Mouse (Mus musculus) stomach, embryonic 14.5 days (tissue): ENCODE measurements around the gene Mms19. TPM values are rescaled to one million over a fixed set of nuclear protein-coding genes. Genes with fewer than 3 reads are reported as not detected.
A peak's percentile ranks its signal among the peaks of the same experiment; 100 is the strongest.

Experiments
- ATAC-seq: fragments of 200-750 bp; cut with Nextera tagmentation; 2 replicates; pipeline ENCODE4 v1.8.0; 2017; ENCODE audit warnings: low read depth, moderate TSS enrichment; ENCODE audit not compliant: insufficient number of reproducible peaks, insufficient read depth, low FRiP score
- H3K27ac ChIP-seq: fragments of 300-500 bp; sonication (generic); 2 replicates; pipeline ENCODE4 v1.5.1; 2014; ENCODE audit warnings: mild to moderate bottlenecking, low read length, moderate library complexity, mixed read lengths
- H3K27me3 ChIP-seq: fragments of 300-500 bp; sonication (generic); 2 replicates; pipeline ENCODE4 v1.6.1; 2014; ENCODE audit warnings: low read length, control low read depth, mixed read lengths; ENCODE audit not compliant: control insufficient read depth, insufficient read depth
- H3K36me3 ChIP-seq: fragments of 300-500 bp; sonication (generic); 2 replicates; pipeline ENCODE4 v1.6.1; 2014; ENCODE audit warnings: mild to moderate bottlenecking, control low read depth, low read length, moderate library complexity, mixed read lengths; ENCODE audit not compliant: control insufficient read depth, insufficient read depth
- H3K4me1 ChIP-seq: fragments of 300-500 bp; sonication (generic); 2 replicates; pipeline ENCODE4 v1.6.1; 2014; ENCODE audit warnings: low read length, control low read depth, mixed read lengths; ENCODE audit not compliant: control insufficient read depth, insufficient read depth
- H3K4me2 ChIP-seq: fragments of 300-500 bp; sonication (generic); replicated peaks from 2 replicates; pipeline ENCODE4 v1.6.1; 2014; ENCODE audit warnings: low read depth, low read length, control low read depth
- H3K4me3 ChIP-seq: fragments of 300-500 bp; sonication (generic); 2 replicates; pipeline ENCODE4 v1.5.1; 2014; ENCODE audit warnings: low read depth, low read length, control low read depth
- H3K9ac ChIP-seq: fragments of 300-500 bp; sonication (generic); replicated peaks from 2 replicates; pipeline ENCODE4 v1.6.1; 2014; ENCODE audit warnings: low read depth, mild to moderate bottlenecking, control low read depth, low read length, moderate library complexity, mixed read lengths
- H3K9me3 ChIP-seq: fragments of 300-500 bp; sonication (generic); 2 replicates; pipeline ENCODE4 v1.6.1; 2016; ENCODE audit warnings: low read depth, low read length, control low read depth; ENCODE audit not compliant: control insufficient read depth
- WGBS: fragments of 180-500 bp; shearing (Covaris S2); extraction: QIAGEN DNeasy Blood & Tissue Kit; methylation state at CpG from one replicate; pipeline ENCODE4 v1.1.7; 2014; 5-methylcytosine and 5-hydroxymethylcytosine counted together
- polyA plus RNA-seq: library from polyadenylated mRNA; unstranded; fragments of >200 nt; fragmentation: Nextera tagmentation; extraction: Ambion mirVana; gene quantifications from 2 replicates; pipeline ENCODE4 v1.2.1, GENCODE M21; 2014

Mms19 gene
- polyA plus RNA-seq, 1 experiment from 2014 or later, result 37.6 TPM

DNA sequence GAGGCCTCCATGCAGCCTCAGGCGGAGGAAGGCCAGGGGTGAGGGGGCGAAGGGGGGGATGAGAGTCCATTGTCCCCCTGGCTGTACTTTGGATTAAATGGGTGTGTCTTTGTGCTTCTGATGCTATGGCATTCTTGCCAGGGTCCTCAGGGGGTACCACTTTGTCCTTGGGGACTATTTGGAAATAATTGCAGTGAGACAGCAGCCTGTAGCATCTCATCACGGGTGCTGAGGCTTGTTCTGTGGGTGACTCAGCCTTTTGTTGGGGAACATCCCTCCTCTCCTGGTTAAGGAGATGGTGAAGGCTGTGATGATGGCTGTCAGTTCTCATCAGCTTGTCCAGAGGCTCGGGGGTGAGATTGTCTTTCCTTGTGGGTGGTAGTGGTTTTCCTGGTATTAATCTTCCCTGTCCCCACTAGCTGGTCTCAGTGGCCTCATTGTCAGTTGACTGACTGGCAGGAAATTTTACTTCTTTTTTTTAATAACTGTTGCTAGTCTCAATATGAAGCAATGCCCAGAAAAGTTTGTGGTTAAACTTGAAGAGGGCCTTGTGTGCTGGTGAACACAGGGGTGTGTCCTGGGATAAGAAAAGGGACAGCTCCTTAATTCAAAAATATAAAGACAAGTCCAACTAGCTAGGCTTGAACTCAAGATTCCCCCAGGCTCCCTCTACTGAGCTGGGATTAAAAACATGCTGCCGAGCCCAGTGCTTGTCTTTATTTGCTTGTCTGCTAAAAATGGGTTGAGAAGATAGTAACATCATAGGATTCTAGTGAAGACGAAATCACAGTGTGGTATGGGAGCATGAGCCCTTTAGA is 67.0 kb downstream of the Mms19 start:
- no peak overlapping the region for H3K27ac ChIP-seq

GRCm38 (mm10) chr19:41912121-41913080 is 68.6 kb downstream of the Mms19 start:
- peak overlapping the region; percentile 87 for H3K4me2 ChIP-seq
- H3K9me3 ChIP-seq, result no peaks in the 10 kb centered on the region
- H3K27ac ChIP-seq, result peak overlapping the region; percentile 89
- H3K4me1 ChIP-seq, result peaks cover 19% of the 10 kb centered on the region; the same call in 1 of the 2 replicates
- ATAC-seq, result peak; percentile 25; the same call in 1 of the 2 replicates
- H3K36me3 ChIP-seq, result peaks cover 22% of the 10 kb centered on the region
- H3K27me3 ChIP-seq, result no peaks in the 10 kb centered on the region
- H3K4me3 ChIP-seq, result peak overlapping the region; percentile 96
- H3K9ac ChIP-seq, result peak overlapping the region; percentile 92
- WGBS, result under 1% methylated on average over 44 of the region's 53 CpGs

More for the DNA sequence above, 67.0 kb downstream of the Mms19 start:
- H3K9ac ChIP-seq, result peak overlapping the region; percentile 92; the same call in 1 of the 2 replicates
- peaks cover 14% of the 10 kb centered on the region; the same call in 1 of the 2 replicates for H3K4me1 ChIP-seq
- H3K9me3 ChIP-seq, result no peaks in the 10 kb centered on the region
- no peaks in the 10 kb centered on the region for H3K27me3 ChIP-seq
- peak overlapping the region; percentile 96 for H3K4me3 ChIP-seq
- H3K36me3 ChIP-seq, result peaks cover 29% of the 10 kb centered on the region
- WGBS, result 39% methylated on average over 6 of the region's 6 CpGs
- ATAC-seq, result no peak
- peak overlapping the region; percentile 87 for H3K4me2 ChIP-seq

DNA sequence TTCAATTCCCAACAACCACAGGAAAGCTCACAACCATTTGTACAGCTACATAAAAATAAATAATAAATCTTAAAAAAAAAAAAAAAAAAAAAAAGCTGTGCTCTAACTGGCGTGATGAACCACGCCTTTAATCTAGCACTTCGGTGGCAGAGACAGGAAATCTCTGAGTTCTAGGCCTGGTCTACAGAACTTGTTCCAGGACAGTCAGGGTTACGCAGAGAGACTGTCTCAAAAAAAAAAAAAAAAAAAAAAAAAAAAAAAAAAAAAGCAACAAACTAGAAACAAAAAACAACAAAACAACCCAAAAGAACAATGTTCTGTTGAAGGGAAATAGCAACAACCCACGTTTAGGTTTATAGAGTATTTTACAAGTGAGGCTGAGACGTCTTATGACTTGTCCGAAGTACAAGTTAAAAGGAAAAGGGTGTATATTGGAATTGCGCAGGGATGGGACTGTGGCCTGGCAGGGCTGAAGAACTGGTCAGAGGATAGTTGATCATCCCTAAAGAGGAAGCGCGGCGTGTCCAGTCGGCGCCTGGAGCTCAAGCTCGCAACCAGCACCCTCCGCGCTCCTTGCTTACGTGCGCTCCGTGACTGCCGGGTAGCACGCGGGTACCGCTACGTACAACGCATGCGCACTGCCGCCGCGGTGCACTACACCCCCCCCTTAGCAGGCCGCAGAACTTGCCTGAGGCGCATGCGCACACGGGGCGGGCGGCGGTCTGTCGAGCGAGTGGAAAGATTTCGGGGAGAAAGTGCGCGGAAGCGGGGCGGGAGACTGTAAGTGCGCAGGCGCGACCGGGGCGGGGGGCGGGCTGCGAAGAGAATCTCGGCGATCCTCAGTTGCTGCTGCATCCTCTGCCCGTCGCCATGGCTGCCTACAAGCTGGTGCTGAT is 69.5 kb downstream of the Mms19 start, which contains the start of gene Pgam1:
TSS of gene Pgam1 (plus strand) at position 746 of the 896 bp plus-strand sequence.
- no peaks in the 10 kb centered on the region for H3K9me3 ChIP-seq
- peak; percentile 90 for ATAC-seq
- peaks cover 23% of the 10 kb centered on the region; the same call in 1 of the 2 replicates for H3K4me1 ChIP-seq
- peak within 1 kb of the TSS; percentile 96 for H3K4me3 ChIP-seq
- H3K27ac ChIP-seq, result peak within 1 kb of the TSS; percentile 89
- 6% methylated on average over 54 of the region's 54 CpGs for WGBS
- H3K27me3 ChIP-seq, result no peaks in the 10 kb centered on the region
- peaks cover 13% of the 10 kb centered on the region for H3K36me3 ChIP-seq
- peak within 1 kb of the TSS; percentile 87 for H3K4me2 ChIP-seq
- peak within 1 kb of the TSS; percentile 92 for H3K9ac ChIP-seq

- Histone ChIP-seq H3K4me2 (no peak overlapping the region), H3K27ac (no peak overlapping the region), H3K9ac (no peak overlapping the region), H3K9me3 (no peaks in the 10 kb centered on the region), H3K36me3 (peaks cover 4% of the 10 kb centered on the region; the same call in 1 of the 2 replicates), H3K4me1 (peaks cover 23% of the 10 kb centered on the region; the same call in 1 of the 2 replicates), H3K4me3 (no peak overlapping the region), H3K27me3 (no peaks in the 10 kb centered on the region)
- 72% methylated on average over 2 of the region's 2 CpGs for WGBS
- ATAC-seq, result no peak
Measured at GRCm38 (mm10) chr19:41910396-41910795, 70.6 kb downstream of the Mms19 start.

- H3K27me3 ChIP-seq, result no peaks in the 10 kb centered on the region
- H3K4me1 ChIP-seq, result peaks cover 18% of the 10 kb centered on the region; the same call in 1 of the 2 replicates
- 90% methylated on average over 3 of the region's 3 CpGs for WGBS
- no peak overlapping the region for H3K27ac ChIP-seq
- no peak overlapping the region for H3K4me3 ChIP-seq
- H3K36me3 ChIP-seq, result no peaks in the 10 kb centered on the region
- no peak overlapping the region for H3K9ac ChIP-seq
- no peak for ATAC-seq
- no peaks in the 10 kb centered on the region for H3K9me3 ChIP-seq
- no peak overlapping the region for H3K4me2 ChIP-seq
Measured at GRCm38 (mm10) chr19:41908736-41909135, 72.2 kb downstream of the Mms19 start.

- Histone ChIP-seq H3K27me3 (no peaks in the 10 kb centered on the region), H3K9ac (no peak overlapping the region), H3K4me2 (no peak overlapping the region), H3K27ac (no peak overlapping the region), H3K9me3 (no peaks in the 10 kb centered on the region), H3K4me3 (no peak overlapping the region), H3K36me3 (no peaks in the 10 kb centered on the region), H3K4me1 (peaks cover 9% of the 10 kb centered on the region; the same call in 1 of the 2 replicates)
- no peak for ATAC-seq
- whole genome bisulfite sequencing, result 28% methylated on average over 8 of the region's 8 CpGs
Measured at GRCm38 (mm10) chr19:41907079-41907760, 73.7 kb downstream of the Mms19 start.

GRCm38 (mm10) chr19:41906311-41907078 is 74.5 kb downstream of the Mms19 start:
- H3K4me2 ChIP-seq, result no peak overlapping the region
- ATAC-seq, result no peak

More at GRCm38 (mm10) chr19:41906311-41907078, 74.5 kb downstream of the Mms19 start:
- Histone ChIP-seq H3K27ac (no peak overlapping the region), H3K27me3 (no peaks in the 10 kb centered on the region), H3K36me3 (no peaks in the 10 kb centered on the region), H3K9ac (no peak overlapping the region), H3K4me3 (no peak overlapping the region), H3K9me3 (no peaks in the 10 kb centered on the region), H3K4me1 (peaks cover 11% of the 10 kb centered on the region)
- WGBS, result 33% methylated on average over 6 of the region's 6 CpGs
